Mouse (Mus musculus) forebrain, postnatal 0 days (tissue): ENCODE results near the gene Tbc1d5. TPM values are rescaled to one million over a fixed set of nuclear protein-coding genes. Genes with fewer than 3 reads are reported as not detected.
A peak's percentile ranks its signal among the peaks of the same experiment; 100 is the strongest.

Experiments used
- ATAC-seq: fragments of 200-750 bp; cut with Nextera tagmentation; 2 replicates; pipeline ENCODE4 v1.8.0; 2017; ENCODE audit warnings: mild to moderate bottlenecking, moderate library complexity
- DNase-seq: peaks from one replicate; pipeline ENCODE4 v3.0.0-alpha.2; 2015
- H3K27ac ChIP-seq: fragments of 300-500 bp; sonication (generic); 2 replicates; pipeline ENCODE4 v1.5.1; 2014; ENCODE audit warnings: low read depth, mild to moderate bottlenecking, antibody characterized with exemption, low read length, moderate library complexity, mixed read lengths
- H3K27me3 ChIP-seq: fragments of 300-500 bp; sonication (generic); 2 replicates; pipeline ENCODE4 v1.6.1; 2014; ENCODE audit warnings: mild to moderate bottlenecking, low read length, mixed read lengths; ENCODE audit not compliant: insufficient read depth
- H3K36me3 ChIP-seq: fragments of 300-500 bp; sonication (generic); 2 replicates; pipeline ENCODE4 v1.6.1; 2014; ENCODE audit warnings: mild to moderate bottlenecking, moderate library complexity; ENCODE audit not compliant: insufficient read depth
- H3K4me1 ChIP-seq: fragments of 300-500 bp; sonication (generic); 2 replicates; pipeline ENCODE4 v1.6.1; 2014; ENCODE audit warnings: antibody characterized with exemption; ENCODE audit not compliant: insufficient read depth
- H3K4me2 ChIP-seq: fragments of 300-500 bp; sonication (generic); 2 replicates; pipeline ENCODE4 v1.6.1; 2014; ENCODE audit warnings: low read depth, mild to moderate bottlenecking, moderate library complexity
- H3K4me3 ChIP-seq: fragments of 300-500 bp; sonication (generic); 2 replicates; pipeline ENCODE4 v1.5.1; 2014; ENCODE audit warnings: low read depth, low read length, mixed read lengths
- H3K9ac ChIP-seq: fragments of 300-500 bp; sonication (generic); 2 replicates; pipeline ENCODE4 v1.6.1; 2014; ENCODE audit warnings: mild to moderate bottlenecking
- H3K9me3 ChIP-seq: fragments of 300-500 bp; sonication (generic); 2 replicates; pipeline ENCODE4 v1.6.1; 2016; ENCODE audit warnings: low read length
- CTCF ChIP-seq: sonication (generic); IDR thresholded peaks from 2 replicates; pipeline ENCODE4 v1.5.1; 2016; ENCODE audit warnings: antibody characterized with exemption, control low read depth, low read depth
- WGBS: fragments of 180-500 bp; shearing (Covaris S2); extraction: QIAGEN DNeasy Blood & Tissue Kit; methylation state at CpG from one replicate; pipeline ENCODE4 v1.1.7; 2014; 5-methylcytosine and 5-hydroxymethylcytosine counted together
- polyA plus RNA-seq: library from polyadenylated mRNA; unstranded; fragments of >200 nt; fragmentation: Nextera tagmentation; extraction: Ambion mirVana; gene quantifications from 2 replicates; pipeline ENCODE4 v1.2.1, GENCODE M21; 2015
- total RNA-seq: library from RNA; depleted of rRNA; stranded (reverse); fragments of >200 nt; gene quantifications from 2 replicates; pipeline ENCODE4 v1.2.3, GENCODE M21; 2014

Tbc1d5 gene
- total and polyA plus RNA-seq, 2 experiments from 2014 or later, result 5.9 to 14.0 TPM

DNA sequence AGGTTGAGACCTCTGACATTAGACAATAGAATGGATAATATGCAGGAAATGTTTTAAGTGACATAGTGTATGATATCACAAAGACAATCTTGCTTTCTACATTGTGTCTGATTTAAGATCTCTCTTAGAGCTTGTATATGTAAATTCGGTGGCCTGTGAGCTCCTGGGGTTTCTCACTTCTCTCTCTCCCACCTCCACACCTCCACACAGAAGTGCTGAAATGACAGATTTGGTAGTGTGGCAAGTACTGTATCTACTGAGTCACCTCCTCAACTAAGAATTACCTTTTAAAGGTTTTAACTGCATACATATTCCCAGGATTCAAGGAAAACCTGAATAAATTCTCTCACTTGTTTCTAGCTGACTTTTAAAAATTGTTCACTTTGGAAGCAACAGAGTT, 180.9 kb downstream of the Tbc1d5 start:
- no peak overlapping the region for H3K9ac ChIP-seq

GRCm38 (mm10) chr17:50993294-50993993, 185.7 kb downstream of the Tbc1d5 start:
- no peak for ATAC-seq
- no peaks in the 10 kb centered on the region for H3K27me3 ChIP-seq
- no peak for DNase-seq
- H3K27ac ChIP-seq, result no peak overlapping the region
- H3K36me3 ChIP-seq, result no peaks in the 10 kb centered on the region
- H3K4me1 ChIP-seq, result no peaks in the 10 kb centered on the region
- TF ChIP-seq CTCF, result no peak
- WGBS, result 96% methylated on average over 3 of the region's 3 CpGs
- no peak overlapping the region for H3K4me2 ChIP-seq
- no peak overlapping the region for H3K9ac ChIP-seq
- no peak overlapping the region for H3K4me3 ChIP-seq
- H3K9me3 ChIP-seq, result no peaks in the 10 kb centered on the region

More for the DNA sequence above, 180.9 kb downstream of the Tbc1d5 start:
- no peaks in the 10 kb centered on the region for H3K36me3 ChIP-seq
- 89% methylated on average over 1 of the region's 1 CpGs for WGBS
- H3K4me1 ChIP-seq, result no peaks in the 10 kb centered on the region
- no peak overlapping the region for H3K4me3 ChIP-seq
- no peak overlapping the region for H3K27ac ChIP-seq
- no peaks in the 10 kb centered on the region for H3K9me3 ChIP-seq
- ATAC-seq (no peak), DNase-seq (no peak)
- no peak overlapping the region for H3K4me2 ChIP-seq
- H3K27me3 ChIP-seq, result no peaks in the 10 kb centered on the region
- TF ChIP-seq CTCF, result no peak

DNA sequence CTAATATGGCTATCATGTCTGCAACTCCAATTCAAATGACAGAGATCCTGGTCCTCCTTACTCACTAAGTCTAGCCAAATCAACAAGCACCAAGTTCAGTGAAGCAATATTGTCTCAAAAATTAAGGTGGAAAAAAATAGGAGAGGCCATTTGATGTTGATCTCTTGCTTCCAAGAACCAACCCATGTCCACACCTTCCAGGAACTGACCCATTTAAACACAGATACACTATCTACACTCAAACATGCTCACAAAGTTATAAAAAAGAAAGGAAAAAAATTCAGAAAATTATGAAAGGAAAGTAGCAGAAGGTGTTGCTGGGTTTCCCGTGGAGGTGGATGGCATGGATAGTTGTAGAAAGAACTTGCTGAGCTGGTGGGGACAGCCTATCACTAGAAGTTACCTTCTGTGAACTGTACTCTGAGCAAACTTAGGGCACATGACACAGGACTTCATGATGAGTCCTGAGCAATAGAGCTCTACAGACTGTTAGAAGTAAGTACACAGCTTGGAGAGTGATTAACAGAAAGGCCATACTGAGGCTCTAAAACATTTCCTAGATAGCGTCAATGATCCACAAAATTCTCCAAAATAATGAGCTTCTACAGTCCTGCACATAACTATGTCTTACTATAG, 188.3 kb downstream of the Tbc1d5 start:
- no peak for TF ChIP-seq CTCF
- H3K36me3 ChIP-seq, result no peaks in the 10 kb centered on the region
- H3K27me3 ChIP-seq, result no peaks in the 10 kb centered on the region
- no peak overlapping the region for H3K27ac ChIP-seq
- H3K9ac ChIP-seq, result no peak overlapping the region
- H3K4me2 ChIP-seq, result no peak overlapping the region
- H3K4me1 ChIP-seq, result no peaks in the 10 kb centered on the region
- H3K4me3 ChIP-seq, result no peak overlapping the region
- no peaks in the 10 kb centered on the region for H3K9me3 ChIP-seq
- DNase-seq (no peak), ATAC-seq (no peak)
- 97% methylated on average over 2 of the region's 2 CpGs for WGBS

DNA sequence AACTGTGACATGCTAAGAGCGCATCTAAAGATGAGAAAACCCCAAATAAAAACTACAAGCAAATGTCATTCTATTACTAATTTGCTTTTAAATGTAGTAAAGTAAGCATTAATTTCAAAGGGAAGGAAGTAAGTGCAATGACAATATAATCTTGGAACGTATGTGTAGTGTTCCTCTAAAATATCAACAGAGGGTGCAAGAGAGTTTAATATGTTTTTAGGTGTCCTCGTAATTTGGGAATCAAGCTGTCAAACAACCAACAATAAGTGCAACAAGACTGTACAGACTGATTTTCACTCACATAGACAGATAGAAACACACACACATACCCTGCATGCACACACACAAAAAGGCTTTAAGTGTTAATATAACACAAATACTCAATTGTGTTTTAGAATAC, 191.2 kb downstream of the Tbc1d5 start:
- Histone ChIP-seq H3K4me2 (no peak overlapping the region), H3K27ac (no peak overlapping the region), H3K4me3 (no peak overlapping the region), H3K36me3 (no peaks in the 10 kb centered on the region), H3K9me3 (no peaks in the 10 kb centered on the region), H3K27me3 (no peaks in the 10 kb centered on the region), H3K9ac (no peak overlapping the region), H3K4me1 (no peaks in the 10 kb centered on the region)
- 48% methylated on average over 3 of the region's 3 CpGs for WGBS
- DNase-seq, result peak; percentile 13
- TF ChIP-seq CTCF, result peak; percentile 60
- no peak; the same call in 1 of the 2 replicates for ATAC-seq

DNA sequence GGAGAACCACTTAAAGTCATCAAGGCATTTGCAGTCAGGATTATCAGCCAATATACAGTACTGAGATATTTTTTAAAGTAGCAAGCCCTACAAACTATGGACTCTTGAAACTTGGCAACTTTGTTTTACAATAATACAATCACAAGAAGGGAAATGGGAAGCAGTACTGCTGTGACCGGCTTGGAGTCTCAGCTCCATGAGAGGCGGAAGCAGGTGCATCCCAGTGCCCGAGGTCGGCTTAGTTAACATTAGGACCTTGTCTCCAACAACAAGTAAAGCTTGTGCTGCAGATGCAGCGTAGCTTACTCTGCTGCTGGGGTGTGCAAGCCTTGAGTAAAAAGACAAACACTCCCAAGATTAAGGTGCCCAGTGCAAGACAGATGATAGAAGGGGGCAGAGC, 197.2 kb downstream of the Tbc1d5 start:
- no peak for TF ChIP-seq CTCF
- no peak for ATAC-seq
- no peak overlapping the region for H3K9ac ChIP-seq
- H3K27ac ChIP-seq, result no peak overlapping the region
- 80% methylated on average over 5 of the region's 5 CpGs for WGBS
- no peaks in the 10 kb centered on the region for H3K9me3 ChIP-seq
- H3K4me1 ChIP-seq, result no peaks in the 10 kb centered on the region
- no peak for DNase-seq
- no peak overlapping the region for H3K4me2 ChIP-seq
- no peak overlapping the region for H3K4me3 ChIP-seq
- H3K27me3 ChIP-seq, result no peaks in the 10 kb centered on the region
- H3K36me3 ChIP-seq, result no peaks in the 10 kb centered on the region

DNA sequence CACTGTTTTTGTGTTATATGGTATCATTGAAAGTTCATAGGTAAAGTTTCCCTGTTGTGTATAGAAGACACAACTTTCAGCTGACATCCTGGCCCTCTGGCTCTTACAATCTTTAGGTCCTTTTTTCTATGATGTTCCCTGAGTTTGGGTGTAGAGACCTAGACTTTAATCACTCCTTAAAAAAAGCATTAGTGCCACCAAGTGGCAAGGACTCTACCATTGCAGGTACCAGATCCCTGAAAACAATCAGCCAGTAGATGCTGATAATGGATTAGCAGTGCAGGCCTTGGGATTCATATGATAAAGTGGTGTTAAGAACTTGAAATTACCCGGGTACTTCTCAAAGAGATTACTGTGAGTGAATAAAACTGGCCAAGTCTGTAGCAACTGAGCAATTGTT, 207.0 kb downstream of the Tbc1d5 start:
- H3K4me3 ChIP-seq, result no peak overlapping the region
- WGBS, result 13% methylated on average over 1 of the region's 1 CpGs
- ATAC-seq (no peak), DNase-seq (peak; percentile 18)
- H3K4me2 ChIP-seq, result no peak overlapping the region
- H3K27me3 ChIP-seq, result no peaks in the 10 kb centered on the region
- H3K9me3 ChIP-seq, result no peaks in the 10 kb centered on the region
- no peak overlapping the region for H3K27ac ChIP-seq
- H3K36me3 ChIP-seq, result no peaks in the 10 kb centered on the region
- H3K4me1 ChIP-seq, result no peaks in the 10 kb centered on the region
- peak; percentile 57 for TF ChIP-seq CTCF
- H3K9ac ChIP-seq, result no peak overlapping the region

DNA sequence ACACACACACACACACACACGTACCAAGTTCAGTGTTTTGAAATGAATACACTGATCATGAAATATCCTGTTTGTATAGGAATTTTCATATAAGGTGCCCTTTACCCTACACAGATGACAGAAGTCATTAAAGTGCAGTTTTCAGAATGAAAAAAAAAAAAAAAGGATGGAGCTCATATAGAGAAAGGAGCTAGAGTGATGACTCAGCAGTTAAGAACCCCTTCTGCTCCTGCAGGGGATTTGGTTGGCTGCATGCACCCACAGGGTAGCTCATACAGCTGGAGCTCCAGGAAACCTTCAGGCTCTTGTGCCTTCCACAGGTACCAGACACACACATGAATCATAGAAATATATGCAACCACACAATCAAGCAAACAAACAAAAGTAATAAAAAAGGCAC, 213.0 kb downstream of the Tbc1d5 start:
- DNase-seq, result no peak
- no peaks in the 10 kb centered on the region for H3K9me3 ChIP-seq
- WGBS, result 95% methylated on average over 1 of the region's 1 CpGs
- no peak for ATAC-seq
- TF ChIP-seq CTCF, result no peak
- H3K4me2 ChIP-seq, result no peak overlapping the region
- H3K36me3 ChIP-seq, result no peaks in the 10 kb centered on the region
- no peak overlapping the region for H3K4me3 ChIP-seq
- H3K9ac ChIP-seq, result no peak overlapping the region
- no peak overlapping the region for H3K27ac ChIP-seq
- H3K4me1 ChIP-seq, result no peaks in the 10 kb centered on the region
- no peaks in the 10 kb centered on the region for H3K27me3 ChIP-seq
